22 mouse cellular contexts compared by ENCODE assay signal in genomic region chr7:88847946-88848524, GRCm38 (mm10).
DNase-seq lines count a peak whose midpoint lies in the region; ATAC-seq and TF ChIP-seq lines count a peak whose summit lies in the region.
"Had no signal": no experiment of that assay in that cellular context is flagged by ENCODE, and none has a peak within 500 bp of the region (broad histone marks: within the 10 kb centered on the region; RNA-seq: fewer than 3 reads in every experiment).

No protein-coding gene starts in this region.

- no peak for DNase-seq in frontal cortex, postnatal 25 days (ENCODE audit: low spot score in 2 of 2)
- no peak for DNase-seq in lung, adult 2 months
- no peak for DNase-seq in lung, postnatal 10 days
- DNase-seq in kidney, postnatal 36 days, result no peak
- no peak for DNase-seq in heart, postnatal 4 days
- DNase-seq: adrenal gland, adult 8-10 months; B cell, adult 2 months; cerebellum, adult 9-10 months; kidney, adult 2 months; liver, embryonic 13.5 days; lung, embryonic 14.5 days; right cerebral cortex, postnatal 25 days; thymus, postnatal 25 days had no signal

- no peak overlapping the region for H3K27ac ChIP-seq in brown adipose tissue, adult 24 weeks (replicated peaks; ENCODE audit: low read depth, low read length)
- H3K27ac ChIP-seq: embryonic facial prominence, embryonic 15.5 days; hindbrain, embryonic 15.5 days; kidney, postnatal 0 days; liver, embryonic 13.5 days; macrophage; midbrain, embryonic 15.5 days; neural tube, embryonic 12.5 days had no signal

- no peak for TF ChIP-seq CTCF in lung, adult 2 months (IDR thresholded peaks at IDR 0.05; ENCODE audit: insufficient read depth, low read length)

- ATAC-seq in frontal cortex, adult (ENCODE audit: low TSS enrichment), result peak; percentile 59; the same call in 1 of the 2 replicates
- ATAC-seq: activated CD4-positive, CD25-positive, alpha-beta regulatory T cell, adult 4 months; midbrain, embryonic 15.5 days had no signal

- H3K4me3 ChIP-seq in lung, adult 2 months (replicated peaks; ENCODE audit: extremely low read depth, low read depth, low read length), result peak overlapping the region; percentile 42
- H3K4me3 ChIP-seq in brown adipose tissue, adult 24 weeks (ENCODE audit: insufficient read depth, low read depth, low read length), result peak overlapping the region; percentile 7; the same call in 1 of the 2 replicates
- H3K4me3 ChIP-seq: embryonic facial prominence, embryonic 15.5 days; hindbrain, embryonic 15.5 days; liver, embryonic 13.5 days; midbrain, embryonic 15.5 days; neural tube, embryonic 12.5 days had no signal

- peaks cover 2% of the 10 kb centered on the region; the same call in 1 of the 2 replicates for H3K4me1 ChIP-seq in lung, adult 2 months (ENCODE audit: control insufficient read depth, insufficient read depth, low read length)
- H3K4me1 ChIP-seq in brown adipose tissue, adult 24 weeks (ENCODE audit: control insufficient read depth, insufficient read depth, insufficient read length, low read length), result no peaks in the 10 kb centered on the region
- H3K4me1 ChIP-seq: embryonic facial prominence, embryonic 15.5 days; hindbrain, embryonic 15.5 days; liver, embryonic 13.5 days; midbrain, embryonic 15.5 days; neural tube, embryonic 12.5 days had no signal

- 45% methylated on average over 4 of the region's 4 CpGs for WGBS in lung, adult 2 months

- no peak for TF ChIP-seq POLR2A in lung, adult 2 months (IDR thresholded peaks at IDR 0.05; ENCODE audit: borderline replicate concordance, extremely low read depth, low read depth, low read length)
